Mouse (Mus musculus): Measurements from ENCODE around the gene Zfp58. TPM values are rescaled to one million over a fixed set of nuclear protein-coding genes. Genes with fewer than 3 reads are reported as not detected.
"Not testable (repeated sequence)": the region's sequence is repeated elsewhere in the genome, so short reads cannot be mapped to it uniquely, and the experiment has no call there.

Gene Zfp58
- polyA plus RNA-seq (2016; fragmentation: Nextera tagmentation; extraction: Ambion mirVana): 17.8 and 18.0 TPM in 2 replicates

GRCm38 (mm10) chr13:67500084-67500719 lies at the start of gene Zfp58:
Gene Zfp58 (minus strand): TSS chr13:67500555.
- ATAC-seq (ENCODE audit: low FRiP score): peak; percentile 96
- peaks cover 7% of the 10 kb centered on the region; the same call in 1 of the 2 replicates for H3K36me3 ChIP-seq
- H3K27me3 ChIP-seq: no peaks in the 10 kb centered on the region
- H3K4me3 ChIP-seq: peak within 1 kb of the TSS; percentile 69
- H3K9ac ChIP-seq: peak within 1 kb of the TSS; percentile 71
- peak within 1 kb of the TSS; percentile 70 for H3K4me2 ChIP-seq (replicated peaks)
- H3K27ac ChIP-seq: 0 out of 2 replicates have a peak within 1 kb of the TSS, but pooled peaks have one; percentile 5
- no peaks in the 10 kb centered on the region for H3K9me3 ChIP-seq (replicated peaks)
- peaks cover 7% of the 10 kb centered on the region for H3K4me1 ChIP-seq
- WGBS: under 1% methylated on average over 22 of the region's 22 CpGs

DNA sequence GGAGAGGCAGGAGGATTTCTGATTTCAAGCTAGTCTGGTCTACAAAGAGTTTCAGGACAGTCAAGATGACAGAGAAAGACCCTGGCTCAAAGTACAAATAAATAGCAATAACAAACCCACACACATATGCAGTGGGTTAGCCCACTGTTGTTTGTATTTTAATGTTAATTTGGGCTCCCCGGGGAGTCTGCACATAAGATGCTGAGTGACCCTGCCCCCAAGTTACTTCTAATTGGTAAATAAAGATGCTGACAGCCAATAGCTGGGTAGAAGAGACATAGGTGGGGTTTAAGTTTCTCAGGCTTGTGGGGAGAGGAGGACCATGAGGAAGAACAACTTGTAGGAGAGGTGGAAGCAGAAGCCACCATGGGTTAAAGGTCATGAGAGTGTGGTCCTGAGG lies 45.6 kb upstream of the Zfp58 start:
- H3K4me3 ChIP-seq: no peak overlapping the region
- H3K9me3 ChIP-seq (replicated peaks): no peaks in the 10 kb centered on the region
- H3K36me3 ChIP-seq: peaks cover 44% of the 10 kb centered on the region
- no peak overlapping the region for H3K27ac ChIP-seq
- no peak overlapping the region for H3K9ac ChIP-seq
- no peaks in the 10 kb centered on the region for H3K27me3 ChIP-seq
- ATAC-seq (ENCODE audit: low FRiP score): no peak
- no peaks in the 10 kb centered on the region for H3K4me1 ChIP-seq
- 83% methylated on average over 1 of the region's 1 CpGs for WGBS
- H3K4me2 ChIP-seq (replicated peaks): no peak overlapping the region

DNA sequence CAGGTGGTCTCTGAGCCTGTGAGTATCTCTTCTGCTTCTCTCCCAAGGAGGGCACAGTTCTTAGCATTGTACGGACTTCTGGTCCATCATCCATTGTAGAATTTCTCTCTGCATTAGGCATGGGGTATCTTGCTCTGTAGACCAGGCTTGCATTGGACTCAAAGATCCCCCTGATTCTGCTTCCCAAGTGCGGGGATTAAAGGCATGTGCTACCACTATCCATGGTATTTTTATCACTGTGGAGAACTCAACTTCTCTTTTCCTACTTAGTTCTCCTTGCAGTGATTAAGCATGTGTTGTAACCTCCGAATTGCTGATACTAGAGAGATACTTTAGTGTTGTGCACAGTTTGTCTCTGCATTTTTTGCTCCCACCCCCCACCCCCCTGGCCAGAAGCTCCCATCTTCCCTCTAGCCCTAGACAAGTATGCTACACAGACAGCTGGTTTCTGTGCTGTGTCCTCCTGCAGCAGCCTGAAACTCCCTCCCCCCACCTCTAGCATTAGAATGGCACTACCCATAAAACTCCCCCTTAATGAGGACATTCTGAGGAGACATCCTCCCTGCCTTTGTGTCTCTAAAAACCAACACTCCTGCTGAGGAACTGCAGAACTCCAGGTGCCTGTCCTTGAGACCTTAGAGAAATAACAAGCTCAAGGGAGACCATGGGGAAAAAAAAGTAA lies 26.8 kb upstream of the Zfp58 start:
- Histone ChIP-seq H3K4me3 (no peak overlapping the region), H3K4me2 (replicated peaks) (no peak overlapping the region), H3K36me3 (no peaks in the 10 kb centered on the region), H3K4me1 (peaks cover 16% of the 10 kb centered on the region), H3K9ac (no peak overlapping the region), H3K9me3 (replicated peaks) (no peaks in the 10 kb centered on the region), H3K27ac (no peak overlapping the region), H3K27me3 (peaks cover 2% of the 10 kb centered on the region; the same call in 1 of the 2 replicates)
- ATAC-seq (ENCODE audit: low FRiP score): no peak
- 78% methylated on average over 3 of the region's 3 CpGs for WGBS

GRCm38 (mm10) chr13:67525753-67526410 lies 25.5 kb upstream of the Zfp58 start, which contains the start of the genes Gm26965 and Zfp87:
Gene Gm26965 (minus strand): TSS chr13:67526151.
Gene Zfp87 (minus strand): TSS chr13:67526177.
- peaks cover 3% of the 10 kb centered on the region; the same call in 1 of the 2 replicates for H3K36me3 ChIP-seq
- WGBS: under 1% methylated on average over 27 of the region's 27 CpGs
- peak within 1 kb of the TSS; percentile 69 for H3K9ac ChIP-seq
- H3K4me3 ChIP-seq: peak within 1 kb of the TSS; percentile 64
- peaks cover 2% of the 10 kb centered on the region; the same call in 1 of the 2 replicates for H3K27me3 ChIP-seq
- peak within 1 kb of the TSS; percentile 63 for H3K4me2 ChIP-seq (replicated peaks)
- no peaks in the 10 kb centered on the region for H3K9me3 ChIP-seq (replicated peaks)
- H3K4me1 ChIP-seq: peaks cover 16% of the 10 kb centered on the region
- peak; percentile 99 for ATAC-seq (ENCODE audit: low FRiP score)
- peak within 1 kb of the TSS; percentile 74 for H3K27ac ChIP-seq

DNA sequence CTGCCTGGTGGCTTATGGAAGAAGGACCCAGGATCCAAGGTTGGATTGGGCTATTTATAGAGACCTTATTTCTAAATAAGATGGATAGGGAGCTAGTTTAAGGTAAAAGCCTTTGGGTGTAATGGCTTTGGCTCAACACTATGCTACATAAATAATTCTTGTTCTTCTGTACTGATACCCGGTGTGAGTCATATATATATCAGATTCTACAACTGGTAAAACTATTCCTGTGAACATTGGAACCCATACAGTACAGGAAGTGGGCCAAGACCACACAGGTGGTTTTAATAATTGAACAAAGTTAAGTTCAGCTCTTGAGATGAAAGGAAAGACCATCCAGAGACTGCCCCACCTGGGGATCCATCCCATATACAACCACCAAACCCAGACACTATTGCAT lies 553 bp upstream of the Zfp58 start:
- Histone ChIP-seq H3K4me2 (replicated peaks) (no peak overlapping the region), H3K36me3 (0 out of 2 replicates have a peak, but pooled peaks cover 2% of the 10 kb centered on the region), H3K27ac (no peak overlapping the region), H3K4me3 (no peak overlapping the region), H3K9me3 (replicated peaks) (no peaks in the 10 kb centered on the region), H3K27me3 (no peaks in the 10 kb centered on the region), H3K4me1 (peaks cover 7% of the 10 kb centered on the region), H3K9ac (no peak overlapping the region)
- 83% methylated on average over 1 of the region's 1 CpGs for WGBS
- peak; percentile 54; the same call in 1 of the 2 replicates for ATAC-seq (ENCODE audit: low FRiP score)

DNA sequence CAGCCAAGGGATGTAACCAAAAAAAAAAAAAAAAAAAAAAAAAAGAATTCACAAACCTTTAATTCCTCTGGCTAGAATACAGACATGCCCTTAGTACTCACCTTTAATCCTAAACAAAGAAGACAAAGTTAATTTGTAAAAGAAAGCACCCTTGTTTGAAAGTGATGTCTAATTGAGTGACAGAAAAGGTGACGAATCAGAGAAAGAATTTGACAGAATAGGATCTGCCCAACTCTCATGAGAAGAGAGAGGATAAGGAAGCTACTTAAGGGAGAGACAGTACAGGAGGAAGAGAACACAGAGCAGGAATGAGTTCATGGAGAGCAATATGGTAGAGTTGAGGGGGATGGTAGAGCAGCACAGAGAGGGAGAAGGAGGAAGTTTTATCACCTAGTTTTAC lies 4.7 kb downstream of the Zfp58 start:
- ATAC-seq (ENCODE audit: low FRiP score): no peak
- Histone ChIP-seq H3K27ac (no peak overlapping the region), H3K4me3 (no peak overlapping the region), H3K9ac (no peak overlapping the region), H3K4me1 (peaks cover 7% of the 10 kb centered on the region), H3K36me3 (peaks cover 49% of the 10 kb centered on the region), H3K9me3 (replicated peaks) (peaks cover 16% of the 10 kb centered on the region), H3K4me2 (replicated peaks) (no peak overlapping the region), H3K27me3 (no peaks in the 10 kb centered on the region)
- WGBS: 91% methylated on average over 1 of the region's 1 CpGs

- no peak overlapping the region for H3K27ac ChIP-seq
- peak; percentile 69 for ATAC-seq (ENCODE audit: low FRiP score)
- H3K4me3 ChIP-seq: peak overlapping the region; percentile 54
- H3K4me2 ChIP-seq (replicated peaks): peak overlapping the region; percentile 61
- WGBS: 47% methylated on average over 8 of the region's 8 CpGs
- H3K36me3 ChIP-seq: peaks cover 14% of the 10 kb centered on the region; the same call in 1 of the 2 replicates
- H3K4me1 ChIP-seq: peaks cover 4% of the 10 kb centered on the region; the same call in 1 of the 2 replicates
- H3K9me3 ChIP-seq (replicated peaks): no peaks in the 10 kb centered on the region
- no peaks in the 10 kb centered on the region for H3K27me3 ChIP-seq
- peak overlapping the region; percentile 53; the same call in 1 of the 2 replicates for H3K9ac ChIP-seq
These were observed 15.9 kb downstream of the Zfp58 start for GRCm38 (mm10) chr13:67484424-67484811.

GRCm38 (mm10) chr13:67483625-67484423 lies 16.5 kb downstream of the Zfp58 start, which contains the start of gene Zfp874b:
Gene Zfp874b (minus strand): TSS chr13:67484258.
- 6% methylated on average over 20 of the region's 20 CpGs for WGBS
- Histone ChIP-seq H3K36me3 (0 out of 2 replicates have a peak, but pooled peaks cover 11% of the 10 kb centered on the region), H3K4me3 (peak within 1 kb of the TSS; percentile 54), H3K4me2 (replicated peaks) (peak within 1 kb of the TSS; percentile 61), H3K9ac (peak within 1 kb of the TSS; percentile 53), H3K27me3 (no peaks in the 10 kb centered on the region), H3K9me3 (replicated peaks) (no peaks in the 10 kb centered on the region), H3K27ac (no peak within 1 kb of the TSS), H3K4me1 (peaks cover 4% of the 10 kb centered on the region; the same call in 1 of the 2 replicates)
- ATAC-seq (ENCODE audit: low FRiP score): peak; percentile 95

- no peak overlapping the region for H3K27ac ChIP-seq
- H3K4me3 ChIP-seq: no peak overlapping the region
- H3K36me3 ChIP-seq: no peaks in the 10 kb centered on the region
- no peaks in the 10 kb centered on the region for H3K9me3 ChIP-seq (replicated peaks)
- peaks cover 4% of the 10 kb centered on the region; the same call in 1 of the 2 replicates for H3K4me1 ChIP-seq
- no peaks in the 10 kb centered on the region for H3K27me3 ChIP-seq
- no peak overlapping the region for H3K9ac ChIP-seq
- H3K4me2 ChIP-seq (replicated peaks): no peak overlapping the region
- 71% methylated on average over 4 of the region's 4 CpGs for WGBS
- no peak for ATAC-seq (ENCODE audit: low FRiP score)
These were observed 18.8 kb downstream of the Zfp58 start for GRCm38 (mm10) chr13:67481528-67481927.

DNA sequence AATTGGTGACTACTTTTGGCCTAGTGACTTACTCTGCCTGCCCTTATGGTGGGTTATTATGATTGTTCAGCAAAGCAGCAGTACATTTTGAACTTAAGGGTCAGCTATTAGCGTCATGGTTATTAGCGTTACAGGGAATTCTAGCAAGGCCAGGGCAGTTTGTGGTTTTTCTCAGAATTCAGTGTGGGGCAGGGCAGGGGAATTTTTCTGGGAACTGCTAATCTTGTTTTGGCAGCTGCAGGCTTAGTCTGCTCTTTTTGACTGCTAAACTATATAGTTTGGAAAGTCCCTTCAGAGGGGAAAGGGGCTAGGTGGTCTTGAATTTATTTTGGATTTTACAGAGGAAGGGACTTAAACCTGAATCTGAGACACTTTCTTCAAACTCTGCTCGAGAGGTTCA lies 31.1 kb downstream of the Zfp58 start:
- WGBS: 85% methylated on average over 3 of the region's 3 CpGs
- H3K36me3 ChIP-seq: peaks cover 8% of the 10 kb centered on the region; the same call in 1 of the 2 replicates
- no peak overlapping the region for H3K27ac ChIP-seq
- no peaks in the 10 kb centered on the region for H3K9me3 ChIP-seq (replicated peaks)
- no peaks in the 10 kb centered on the region for H3K4me1 ChIP-seq
- ATAC-seq (ENCODE audit: low FRiP score): no peak
- no peaks in the 10 kb centered on the region for H3K27me3 ChIP-seq
- H3K4me3 ChIP-seq: no peak overlapping the region
- no peak overlapping the region for H3K4me2 ChIP-seq (replicated peaks)
- H3K9ac ChIP-seq: no peak overlapping the region

GRCm38 (mm10) chr13:67463506-67464185 lies 36.7 kb downstream of the Zfp58 start:
- H3K27me3 ChIP-seq; H3K27ac ChIP-seq; ATAC-seq (ENCODE audit: low FRiP score); H3K4me3 ChIP-seq; H3K4me2 ChIP-seq (replicated peaks); H3K9me3 ChIP-seq (replicated peaks); H3K9ac ChIP-seq; H3K4me1 ChIP-seq; H3K36me3 ChIP-seq: not testable (repeated sequence)
- 84% methylated on average over 3 of the region's 5 CpGs for WGBS
